Mouse (Mus musculus): Measurements from ENCODE around the gene Mmp7.

DNA sequence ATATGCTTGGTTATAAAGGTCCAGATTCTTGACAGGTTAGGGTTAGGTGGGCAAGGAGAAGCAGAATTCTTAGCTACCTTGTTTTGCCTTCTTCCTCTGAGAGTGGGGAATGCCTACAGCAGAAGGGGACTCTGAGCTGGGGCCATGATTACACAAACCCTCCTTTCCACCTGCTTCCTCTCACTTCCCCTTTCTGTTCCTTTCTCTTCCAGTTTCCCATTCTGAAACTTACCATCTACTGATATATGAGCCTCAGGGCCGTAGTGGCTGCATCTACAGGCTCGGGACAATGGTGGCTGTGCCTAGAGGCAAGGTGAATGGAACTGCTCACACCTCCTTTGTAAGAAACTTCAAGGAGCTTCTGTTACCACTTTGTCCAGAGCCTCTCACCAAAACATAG is 5.9 kb upstream of the Mmp7 start:
- TF ChIP-seq CTCF (conservative IDR thresholded peaks at IDR 0.05; ENCODE audit: low read length) (no peak), POU5F1 (IDR thresholded peaks at IDR 0.05; ENCODE audit: borderline replicate concordance, low read length) (no peak), NANOG (IDR thresholded peaks at IDR 0.05; ENCODE audit: borderline replicate concordance, low read length) (no peak)
